Mouse (Mus musculus) ES-E14 (cell line): Measurements from ENCODE around the gene Glrb. TPM values are rescaled to one million over a fixed set of nuclear protein-coding genes. Genes with fewer than 3 reads are reported as not detected.
A peak's percentile ranks its signal among the peaks of the same experiment; 100 is the strongest.

Experiments used
- DNase-seq: peaks from one replicate; pipeline ENCODE4 v3.0.0-alpha.2; 2013; ENCODE audit warnings: low read depth, low spot score
- H3K27ac ChIP-seq: 2 replicates; pipeline ENCODE4 v1.5.1; 2012; ENCODE audit warnings: low read depth, mild to moderate bottlenecking, low read length, moderate library complexity, mixed read lengths; ENCODE audit not compliant: poor library complexity, insufficient read depth, severe bottlenecking
- H3K36me3 ChIP-seq: 2 replicates; pipeline ENCODE4 v1.6.1; 2012; ENCODE audit warnings: mild to moderate bottlenecking, low read length, moderate library complexity, mixed read lengths; ENCODE audit not compliant: control insufficient read depth, poor library complexity, insufficient read depth, severe bottlenecking
- H3K4me1 ChIP-seq, 2 experiments: fragments of 150-350 bp in 1 of 2; sonication (generic) in 1 of 2; 2 replicates each; pipeline ENCODE4 v1.6.1; 2012; ENCODE audit warnings: low read length in 2 of 2, mild to moderate bottlenecking in 1 of 2, mixed read lengths in 1 of 2; ENCODE audit not compliant: control insufficient read depth in 2 of 2, insufficient read depth in 2 of 2, poor library complexity in 1 of 2
- H3K4me3 ChIP-seq, 2 experiments: fragments of 150-350 bp in 1 of 2; sonication (generic) in 1 of 2; 2 replicates each; pipeline ENCODE4 v1.5.1; 2012; ENCODE audit warnings: low read length in 2 of 2, low read depth in 1 of 2, mild to moderate bottlenecking in 1 of 2, mixed read lengths in 1 of 2; ENCODE audit not compliant: insufficient read depth in 1 of 2, poor library complexity in 1 of 2, severe bottlenecking in 1 of 2
- H3K9ac ChIP-seq: 2 replicates; pipeline ENCODE4 v1.6.1; 2012; ENCODE audit warnings: low read depth, mild to moderate bottlenecking, low read length, mixed read lengths; ENCODE audit not compliant: poor library complexity, insufficient read depth, severe bottlenecking
- H3K9me3 ChIP-seq: fragments of 150-350 bp; sonication (generic); 2 replicates; pipeline ENCODE4 v1.6.1; 2012; ENCODE audit warnings: low read depth, mild to moderate bottlenecking, low read length; ENCODE audit not compliant: control insufficient read depth, insufficient read depth
- CHD2 ChIP-seq: IDR thresholded peaks from 2 replicates; pipeline ENCODE4 v1.6.1; 2014; ENCODE audit warnings: mild to moderate bottlenecking, low read depth, low read length, inconsistent platforms
- HCFC1 ChIP-seq: IDR thresholded peaks from 2 replicates; pipeline ENCODE4 v1.6.1; 2012; ENCODE audit warnings: low read length, inconsistent platforms, borderline replicate concordance; ENCODE audit not compliant: insufficient read depth
- MAFK ChIP-seq: IDR thresholded peaks from 2 replicates; pipeline ENCODE4 v1.6.1; 2014; ENCODE audit warnings: mild to moderate bottlenecking, low read depth, low read length, inconsistent platforms; ENCODE audit not compliant: insufficient read depth
- ZC3H11A ChIP-seq: IDR thresholded peaks from 2 replicates; pipeline ENCODE4 v1.6.1; 2012; ENCODE audit warnings: low read depth, mild to moderate bottlenecking, inconsistent platforms, low read length, borderline replicate concordance
- ZNF384 ChIP-seq: IDR thresholded peaks from 2 replicates; pipeline ENCODE4 v1.6.1; 2012; ENCODE audit warnings: low read depth, low read length, inconsistent platforms
- in situ Hi-C, 2 experiments: fragments of 600-800 bp; cut with MboI; formaldehyde crosslinking; loops; one replicate each; pipeline ENCODE4 v1.15.1; 2025; ENCODE audit warnings: low sequenced_read_pairs in 2 of 2, inconsistent platforms in 1 of 2; ENCODE audit not compliant: unreplicated experiment in 2 of 2
- total RNA-seq: library from RNA; depleted of rRNA; stranded (reverse); fragments of 300-350 nt; gene quantifications from 2 replicates; pipeline ENCODE4 v1.2.3, GENCODE M21; 2012; rRNA removed

The Glrb gene
- 1.4 and 1.7 TPM in 2 replicates for total RNA-seq

DNA sequence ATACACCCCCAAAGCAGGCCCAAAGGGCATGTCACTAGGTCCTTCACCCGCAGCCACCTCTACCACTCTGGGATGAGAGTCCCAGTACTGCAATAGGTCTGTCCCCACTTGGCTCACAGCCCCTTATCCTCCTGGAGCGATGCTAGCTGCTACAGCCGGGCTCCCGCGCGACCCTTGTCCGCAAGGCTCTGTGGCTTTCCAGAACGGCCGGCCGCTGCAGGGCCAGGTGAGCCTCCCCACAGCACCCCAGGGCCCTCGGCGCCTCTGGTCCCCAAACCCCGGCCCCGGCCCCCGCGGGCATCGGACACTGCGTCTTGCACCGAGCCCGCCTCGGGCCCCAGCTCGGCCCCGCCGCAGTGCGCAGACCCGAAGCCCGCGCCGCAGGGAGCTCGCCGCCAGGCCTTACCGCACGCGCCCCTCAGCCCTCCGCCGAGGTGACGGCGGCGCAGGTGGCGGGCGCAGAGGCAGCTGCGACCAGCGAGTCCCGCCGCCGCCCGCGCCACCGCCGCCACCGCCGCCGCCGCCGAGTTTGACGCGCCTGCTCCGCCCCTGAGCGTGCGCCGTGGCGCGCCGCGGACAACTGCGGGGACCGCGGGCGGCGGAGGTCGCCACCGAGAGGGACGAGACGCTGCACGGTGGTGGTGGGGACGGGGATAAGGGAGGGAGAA is at the start of gene Glrb:
Gene Glrb (minus strand): TSS at position 550 of the 668 bp plus-strand sequence.
- Histone ChIP-seq H3K9ac (peak within 1 kb of the TSS; percentile 77), H3K4me3 (peak within 1 kb of the TSS; percentile 70 to 79), H3K4me1 (no peaks in the 10 kb centered on the region), H3K27ac (no peak within 1 kb of the TSS), H3K9me3 (no peaks in the 10 kb centered on the region), H3K36me3 (no peaks in the 10 kb centered on the region)
- in situ Hi-C loops, result no loop called here
- DNase-seq, result peak; percentile 12
- TF ChIP-seq HCFC1, result 0 out of 2 replicates have a peak, but pooled peaks have one; percentile 14
- no peak for TF ChIP-seq ZC3H11A

DNA sequence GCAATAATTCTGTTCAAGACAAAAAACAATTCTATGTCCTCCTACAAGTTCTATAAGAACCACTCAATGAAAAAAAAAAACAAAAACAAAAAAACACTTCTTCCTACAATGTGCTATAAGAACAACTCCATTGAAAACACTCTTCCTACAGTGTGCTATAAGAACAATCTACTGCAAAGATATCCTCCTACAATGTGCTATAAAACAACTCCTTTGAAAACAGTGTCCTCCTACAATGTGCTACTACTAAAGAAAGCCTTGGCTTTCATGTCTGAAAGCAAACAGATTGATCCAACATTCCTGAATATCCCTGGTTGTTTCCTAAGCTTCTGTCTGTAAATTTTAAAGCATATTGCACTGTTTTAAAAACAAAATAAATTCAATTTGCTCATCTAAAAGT is 46.5 kb upstream of the Glrb start:
- Histone ChIP-seq H3K27ac (no peak overlapping the region), H3K4me3 (no peak overlapping the region), H3K9me3 (no peaks in the 10 kb centered on the region), H3K9ac (no peak overlapping the region), H3K36me3 (no peaks in the 10 kb centered on the region), H3K4me1 (no peaks in the 10 kb centered on the region; a peak in 1 of 4 replicates)
- in situ Hi-C loops, result no loop called here
- TF ChIP-seq ZC3H11A, result no peak
- no peak for TF ChIP-seq MAFK
- no peak for TF ChIP-seq CHD2
- no peak for TF ChIP-seq ZNF384
- no peak for TF ChIP-seq HCFC1
- DNase-seq, result no peak

DNA sequence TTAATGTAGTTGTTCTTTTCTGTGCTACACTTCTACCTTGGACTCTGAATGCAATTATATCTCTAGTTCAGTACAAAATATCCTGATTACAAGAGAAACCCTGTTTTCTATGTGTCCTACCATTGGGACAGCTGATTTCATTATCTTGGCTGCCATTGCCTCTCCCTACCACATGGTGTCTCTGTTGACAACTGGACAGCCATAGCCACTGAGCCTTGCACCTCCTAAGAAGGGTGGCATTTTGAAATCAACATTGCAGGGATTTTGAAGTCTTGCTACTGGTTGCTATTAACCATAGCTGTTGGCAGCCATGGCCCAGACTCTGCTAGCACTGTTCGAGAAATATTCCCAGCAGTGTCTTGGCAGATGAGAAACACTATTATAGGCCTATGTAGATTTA is 45.1 kb upstream of the Glrb start:
- in situ Hi-C loops, result no loop called here
- Histone ChIP-seq H3K27ac (no peak overlapping the region), H3K36me3 (no peaks in the 10 kb centered on the region), H3K4me3 (no peak overlapping the region), H3K4me1 (no peaks in the 10 kb centered on the region; a peak in 1 of 4 replicates), H3K9me3 (no peaks in the 10 kb centered on the region), H3K9ac (no peak overlapping the region)
- TF ChIP-seq MAFK (no peak), CHD2 (no peak), ZC3H11A (peak; percentile 92)
- DNase-seq, result peak; percentile 35

DNA sequence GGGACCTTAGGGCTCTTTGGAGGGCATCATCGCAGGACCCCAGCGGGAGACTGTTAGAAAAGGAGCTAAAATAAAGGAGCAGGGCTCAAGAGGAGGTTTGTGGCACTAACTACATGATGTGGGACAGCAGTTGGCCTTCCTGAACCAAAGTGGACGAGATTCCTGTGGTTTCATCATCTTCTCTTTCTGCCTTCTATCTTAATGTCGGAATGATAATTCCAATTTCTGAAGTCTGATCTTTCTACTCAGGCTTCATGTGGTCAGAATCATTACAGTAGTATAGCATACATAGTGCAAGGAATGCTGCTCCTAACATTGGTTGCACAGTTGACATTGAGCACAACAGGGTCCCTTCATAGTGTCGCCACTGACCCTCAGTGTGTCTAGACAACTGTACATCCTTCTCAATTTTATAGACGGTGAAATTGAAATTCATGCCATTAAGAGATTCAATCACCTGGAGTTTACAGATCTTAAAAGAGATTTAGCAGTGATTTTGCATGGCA is 372 bp upstream of the Glrb start:
- Histone ChIP-seq H3K9ac (peak overlapping the region; percentile 77), H3K27ac (no peak overlapping the region)
- TF ChIP-seq HCFC1 (no peak), ZNF384 (no peak), CHD2 (no peak), MAFK (no peak), ZC3H11A (no peak)

More for the DNA sequence above, 372 bp upstream of the Glrb start:
- Histone ChIP-seq H3K4me1 (no peaks in the 10 kb centered on the region), H3K4me3 (peak overlapping the region; percentile 51 to 79), H3K36me3 (no peaks in the 10 kb centered on the region), H3K9me3 (no peaks in the 10 kb centered on the region)
- no peak for DNase-seq
- in situ Hi-C loops, result no loop called here
